8 mouse cellular contexts compared by ENCODE assay signal in genomic region chr3:107953328-107953755, GRCm38 (mm10). TPM values are rescaled to one million over a fixed set of nuclear protein-coding genes. Genes with fewer than 3 reads are reported as not detected.
A peak's percentile ranks its signal among the peaks of the same experiment; 100 is the strongest.
DNase-seq lines count a peak whose midpoint lies in the region; ATAC-seq and TF ChIP-seq lines count a peak whose summit lies in the region.

No protein-coding gene starts in this region.

- peak; percentile 53 for TF ChIP-seq CTCF in cerebellum, adult 2 months (IDR thresholded peaks at IDR 0.05; ENCODE audit: borderline replicate concordance, insufficient read depth, low read depth, low read length)

- 16% methylated on average over 6 of the region's 6 CpGs for WGBS in heart, embryonic 10.5 days
- 8% methylated on average over 6 of the region's 6 CpGs for WGBS in cerebellum, adult 2 months
- WGBS in intestine, embryonic 14.5 days = 22% methylated on average over 6 of the region's 6 CpGs
- 30% methylated on average over 6 of the region's 6 CpGs for WGBS in midbrain, embryonic 13.5 days
- WGBS in stomach, embryonic 16.5 days = 20% methylated on average over 6 of the region's 6 CpGs

- H3K4me1 ChIP-seq in heart, embryonic 10.5 days = peaks cover 4% of the 10 kb centered on the region; the same call in 1 of the 2 replicates
- H3K4me1 ChIP-seq in cerebellum, adult 2 months (ENCODE audit: control insufficient read depth, insufficient read depth, low read length) = no peaks in the 10 kb centered on the region
- no peaks in the 10 kb centered on the region for H3K4me1 ChIP-seq in intestine, embryonic 14.5 days (replicated peaks; ENCODE audit: control insufficient read depth, insufficient read depth, low read length)
- H3K4me1 ChIP-seq in midbrain, embryonic 13.5 days (replicated peaks) = no peaks in the 10 kb centered on the region
- H3K4me1 ChIP-seq in stomach, embryonic 16.5 days (ENCODE audit: control insufficient read depth, insufficient read depth, low read length) = no peaks in the 10 kb centered on the region

- peak; percentile 98 for DNase-seq in heart, adult 11 months
- no peak for DNase-seq in heart, embryonic 10.5 days (ENCODE audit: low spot score)
- peak; percentile 34 to 48 for DNase-seq in cerebellum, adult 2 months
- DNase-seq in gastrocnemius, adult 18-20 months (ENCODE audit: low spot score) = peak; percentile 88
- peak; percentile 70 for DNase-seq in intestine, embryonic 14.5 days (ENCODE audit: low spot score)
- peak; percentile 88 for DNase-seq in left cerebral cortex, postnatal 4 days

- TF ChIP-seq POLR2A in cerebellum, adult 2 months (IDR thresholded peaks at IDR 0.05; ENCODE audit: borderline replicate concordance, insufficient read depth, low read length) = no peak

- H3K9me3 ChIP-seq in heart, embryonic 10.5 days = no peaks in the 10 kb centered on the region
- no peaks in the 10 kb centered on the region for H3K9me3 ChIP-seq in intestine, embryonic 14.5 days (ENCODE audit: control insufficient read depth, low read length)
- no peaks in the 10 kb centered on the region for H3K9me3 ChIP-seq in midbrain, embryonic 13.5 days
- no peaks in the 10 kb centered on the region for H3K9me3 ChIP-seq in stomach, embryonic 16.5 days (replicated peaks; ENCODE audit: control insufficient read depth, low read length)

- no peaks in the 10 kb centered on the region for H3K36me3 ChIP-seq in heart, embryonic 10.5 days
- no peaks in the 10 kb centered on the region for H3K36me3 ChIP-seq in intestine, embryonic 14.5 days (ENCODE audit: control insufficient read depth, insufficient read depth, low read length)
- H3K36me3 ChIP-seq in midbrain, embryonic 13.5 days = no peaks in the 10 kb centered on the region
- no peaks in the 10 kb centered on the region for H3K36me3 ChIP-seq in stomach, embryonic 16.5 days (ENCODE audit: control insufficient read depth, insufficient read depth, low read length)

- ATAC-seq in intestine, embryonic 14.5 days (replicated peaks; ENCODE audit: low FRiP score, low TSS enrichment, low read depth) = 0 out of 2 replicates have a peak, but pooled peaks have one; percentile 15
- ATAC-seq in midbrain, embryonic 13.5 days = peak; percentile 77
- ATAC-seq in stomach, embryonic 16.5 days (ENCODE audit: insufficient read depth, low FRiP score) = peak; percentile 75; the same call in 1 of the 2 replicates

- no peak overlapping the region for H3K27ac ChIP-seq in heart, embryonic 10.5 days
- H3K27ac ChIP-seq in cerebellum, adult 2 months (ENCODE audit: insufficient read depth, low read length) = no peak overlapping the region
- H3K27ac ChIP-seq in intestine, embryonic 14.5 days (ENCODE audit: low read depth) = no peak overlapping the region
- H3K27ac ChIP-seq in midbrain, embryonic 13.5 days = no peak overlapping the region
- no peak overlapping the region for H3K27ac ChIP-seq in stomach, embryonic 16.5 days (ENCODE audit: low read length)

- H3K9ac ChIP-seq in intestine, embryonic 14.5 days (ENCODE audit: low read length) = no peak overlapping the region
- no peak overlapping the region for H3K9ac ChIP-seq in midbrain, embryonic 13.5 days (replicated peaks)
- no peak overlapping the region for H3K9ac ChIP-seq in stomach, embryonic 16.5 days (ENCODE audit: low read length)

- no peak overlapping the region for H3K4me2 ChIP-seq in intestine, embryonic 14.5 days (ENCODE audit: low read length)
- no peak overlapping the region for H3K4me2 ChIP-seq in midbrain, embryonic 13.5 days (replicated peaks)
- no peak overlapping the region for H3K4me2 ChIP-seq in stomach, embryonic 16.5 days (ENCODE audit: low read depth, low read length)

- no peak overlapping the region for H3K4me3 ChIP-seq in heart, embryonic 10.5 days
- no peak overlapping the region for H3K4me3 ChIP-seq in cerebellum, adult 2 months (replicated peaks; ENCODE audit: insufficient read depth, low read depth, low read length)
- H3K4me3 ChIP-seq in intestine, embryonic 14.5 days (ENCODE audit: low read depth, low read length) = no peak overlapping the region
- no peak overlapping the region for H3K4me3 ChIP-seq in midbrain, embryonic 13.5 days (replicated peaks)
- H3K4me3 ChIP-seq in stomach, embryonic 16.5 days (replicated peaks; ENCODE audit: low read length) = no peak overlapping the region

- no peaks in the 10 kb centered on the region; the same call in 1 of the 2 replicates for H3K27me3 ChIP-seq in heart, embryonic 10.5 days (ENCODE audit: insufficient read depth, poor library complexity, severe bottlenecking)
- H3K27me3 ChIP-seq in cerebellum, adult 2 months (ENCODE audit: control insufficient read depth, insufficient read depth, low read length) = no peaks in the 10 kb centered on the region
- no peaks in the 10 kb centered on the region for H3K27me3 ChIP-seq in intestine, embryonic 14.5 days (replicated peaks; ENCODE audit: control insufficient read depth, insufficient read depth, low read length)
- H3K27me3 ChIP-seq in midbrain, embryonic 13.5 days = no peaks in the 10 kb centered on the region
- H3K27me3 ChIP-seq in stomach, embryonic 16.5 days (ENCODE audit: control insufficient read depth, insufficient read depth, low read length) = no peaks in the 10 kb centered on the region

- intact Hi-C loops in left cerebral cortex, postnatal 4 days (cut with DNase I) = no loop called here

RNA-seq across cellular contexts. Expression of gene Gstm6, which starts 9.8 kb away (rescaled TPM):
- 9.5 and 10.6 TPM in 2 replicates for polyA plus RNA-seq in heart, embryonic 10.5 days (2016; fragmentation: Nextera tagmentation; extraction: Ambion mirVana)
- 4.1 and 4.6 TPM in 2 replicates for polyA plus RNA-seq in cerebellum, adult 2 months (2012; rRNA removed)
- under 1 TPM; 0.45 to 0.46 TPM for total RNA-seq in gastrocnemius, adult 18-20 months (2021)
- 8.7 and 11.6 TPM in 2 replicates for polyA plus RNA-seq in intestine, embryonic 14.5 days (2014; fragmentation: Nextera tagmentation; extraction: Ambion mirVana)
- 1 to 10 TPM; 4.9 to 5.3 TPM for total RNA-seq in left cerebral cortex, postnatal 4 days (2021)
- 14.5 and 17.3 TPM in 2 replicates for polyA plus RNA-seq in midbrain, embryonic 13.5 days (2015; fragmentation: Nextera tagmentation; extraction: Ambion mirVana)
- 10.4 and 11.2 TPM in 2 replicates for polyA plus RNA-seq in stomach, embryonic 16.5 days (2015; fragmentation: Nextera tagmentation; extraction: Ambion mirVana)

RNA-seq across cellular contexts. Expression of gene Gstm3, which starts 15.7 kb away (rescaled TPM):
- polyA plus RNA-seq in heart, embryonic 10.5 days (2016; fragmentation: Nextera tagmentation; extraction: Ambion mirVana) = 1.2 TPM in 1 of 2 replicates, not detected in the other
- not detected in 2 replicates for polyA plus RNA-seq in cerebellum, adult 2 months (2012; rRNA removed)
- not detected for total RNA-seq in gastrocnemius, adult 18-20 months (2021)
- polyA plus RNA-seq in intestine, embryonic 14.5 days (2014; fragmentation: Nextera tagmentation; extraction: Ambion mirVana) = 27.3 and 41.6 TPM in 2 replicates
- total RNA-seq in left cerebral cortex, postnatal 4 days (2021) = not detected
- polyA plus RNA-seq in midbrain, embryonic 13.5 days (2015; fragmentation: Nextera tagmentation; extraction: Ambion mirVana) = 0.26 TPM in 1 of 2 replicates, not detected in the other
- polyA plus RNA-seq in stomach, embryonic 16.5 days (2015; fragmentation: Nextera tagmentation; extraction: Ambion mirVana) = 63.5 and 80.8 TPM in 2 replicates

RNA-seq across cellular contexts. Expression of gene Gstm7, which starts 21.7 kb away (rescaled TPM):
- polyA plus RNA-seq in heart, embryonic 10.5 days (2016; fragmentation: Nextera tagmentation; extraction: Ambion mirVana) = 14.1 and 16.1 TPM in 2 replicates
- 45.9 and 53.9 TPM in 2 replicates for polyA plus RNA-seq in cerebellum, adult 2 months (2012; rRNA removed)
- total RNA-seq in gastrocnemius, adult 18-20 months (2021) = 10 to 100 TPM; 12.8 to 14.7 TPM
- 21.3 and 23.4 TPM in 2 replicates for polyA plus RNA-seq in intestine, embryonic 14.5 days (2014; fragmentation: Nextera tagmentation; extraction: Ambion mirVana)
- 10 to 100 TPM; 29.3 to 29.7 TPM for total RNA-seq in left cerebral cortex, postnatal 4 days (2021)
- 100 and 107 TPM in 2 replicates for polyA plus RNA-seq in midbrain, embryonic 13.5 days (2015; fragmentation: Nextera tagmentation; extraction: Ambion mirVana)
- 24.7 and 24.8 TPM in 2 replicates for polyA plus RNA-seq in stomach, embryonic 16.5 days (2015; fragmentation: Nextera tagmentation; extraction: Ambion mirVana)

RNA-seq across cellular contexts. Expression of gene Gstm2, which starts 32.9 kb away (rescaled TPM):
- polyA plus RNA-seq in heart, embryonic 10.5 days (2016; fragmentation: Nextera tagmentation; extraction: Ambion mirVana) = 46.9 and 47.2 TPM in 2 replicates
- 3.9 and 5.7 TPM in 2 replicates for polyA plus RNA-seq in cerebellum, adult 2 months (2012; rRNA removed)
- 100 to 1,000 TPM in 1 of 2 experiments, 10 to 100 TPM in 1; 95.2 to 129 TPM for total RNA-seq in gastrocnemius, adult 18-20 months (2021)
- polyA plus RNA-seq in intestine, embryonic 14.5 days (2014; fragmentation: Nextera tagmentation; extraction: Ambion mirVana) = 140 and 141 TPM in 2 replicates
- total RNA-seq in left cerebral cortex, postnatal 4 days (2021) = 1 to 10 TPM; 3.2 to 3.8 TPM
- polyA plus RNA-seq in midbrain, embryonic 13.5 days (2015; fragmentation: Nextera tagmentation; extraction: Ambion mirVana) = 6.0 and 6.2 TPM in 2 replicates
- 196 and 225 TPM in 2 replicates for polyA plus RNA-seq in stomach, embryonic 16.5 days (2015; fragmentation: Nextera tagmentation; extraction: Ambion mirVana)

RNA-seq across cellular contexts. Expression of gene Gstm5, which starts 57.7 kb away (rescaled TPM):
- 121 and 146 TPM in 2 replicates for polyA plus RNA-seq in heart, embryonic 10.5 days (2016; fragmentation: Nextera tagmentation; extraction: Ambion mirVana)
- 252 and 282 TPM in 2 replicates for polyA plus RNA-seq in cerebellum, adult 2 months (2012; rRNA removed)
- 10 to 100 TPM; 86.9 to 93.2 TPM for total RNA-seq in gastrocnemius, adult 18-20 months (2021)
- polyA plus RNA-seq in intestine, embryonic 14.5 days (2014; fragmentation: Nextera tagmentation; extraction: Ambion mirVana) = 196 and 223 TPM in 2 replicates
- 10 to 100 TPM; 80.6 to 81.3 TPM for total RNA-seq in left cerebral cortex, postnatal 4 days (2021)
- 236 and 245 TPM in 2 replicates for polyA plus RNA-seq in midbrain, embryonic 13.5 days (2015; fragmentation: Nextera tagmentation; extraction: Ambion mirVana)
- 131 and 144 TPM in 2 replicates for polyA plus RNA-seq in stomach, embryonic 16.5 days (2015; fragmentation: Nextera tagmentation; extraction: Ambion mirVana)

Comparison
In these comparisons a context has a peak if more than half of its experiments do, and no peak if none do; other contexts are left out.
1. ATAC-seq: peak in every context shown above with its lines; median percentile 77 in midbrain, embryonic 13.5 days; 75 in stomach, embryonic 16.5 days; 15 in intestine, embryonic 14.5 days.
2. RNA of gene Gstm3, which starts 15.7 kb away (polyA plus RNA-seq): 63.5 to 80.8 TPM in stomach, embryonic 16.5 days and 27.3 to 41.6 TPM in intestine, embryonic 14.5 days; 1.2 TPM in heart, embryonic 10.5 days, 0.26 TPM in midbrain, embryonic 13.5 days and not detected in cerebellum, adult 2 months; every median in the first group is over 10 times any median in the second.